ENCODE assay signal across 8 mouse cellular contexts in genomic region chr19:7339026-7339425, GRCm38 (mm10). TPM values are rescaled to one million over a fixed set of nuclear protein-coding genes. Genes with fewer than 3 reads are reported as not detected.
DNase-seq lines count a peak whose midpoint lies in the region; ATAC-seq and TF ChIP-seq lines count a peak whose summit lies in the region.

No protein-coding gene starts in this region.

- H3K27ac ChIP-seq in forebrain, embryonic 12.5 days = no peak overlapping the region
- no peak overlapping the region for H3K27ac ChIP-seq in hindbrain, embryonic 14.5 days
- no peak overlapping the region for H3K27ac ChIP-seq in liver, adult 2 months (replicated peaks; ENCODE audit: insufficient read depth, low read depth, low read length)
- H3K27ac ChIP-seq in neural tube, embryonic 14.5 days (ENCODE audit: low read depth, low read length) = no peak overlapping the region

- H3K9ac ChIP-seq in forebrain, embryonic 12.5 days = peak overlapping the region; percentile 95
- H3K9ac ChIP-seq in hindbrain, embryonic 14.5 days = peak overlapping the region; percentile 81
- 0 out of 2 replicates have a peak overlapping the region, but pooled peaks have one; percentile 8 for H3K9ac ChIP-seq in liver, adult 2 months (ENCODE audit: low read depth, low read length)
- no peak overlapping the region; the same call in 1 of the 2 replicates for H3K9ac ChIP-seq in neural tube, embryonic 14.5 days (replicated peaks; ENCODE audit: low read depth, low read length)

- TF ChIP-seq POLR2A in liver, adult 2 months (IDR thresholded peaks at IDR 0.05; ENCODE audit: extremely low read depth, insufficient read depth, low read length) = no peak

- H3K4me1 ChIP-seq in forebrain, embryonic 12.5 days = peaks cover 44% of the 10 kb centered on the region
- H3K4me1 ChIP-seq in hindbrain, embryonic 14.5 days (replicated peaks; ENCODE audit: control insufficient read depth, insufficient read depth, low read length) = peaks cover 30% of the 10 kb centered on the region
- H3K4me1 ChIP-seq in liver, adult 2 months (ENCODE audit: control insufficient read depth, insufficient read depth, low read length) = peaks cover 23% of the 10 kb centered on the region
- H3K4me1 ChIP-seq in neural tube, embryonic 14.5 days (ENCODE audit: control insufficient read depth, insufficient read depth, low read length) = peaks cover 24% of the 10 kb centered on the region

- 75% methylated on average over 5 of the region's 5 CpGs for WGBS in forebrain, embryonic 12.5 days
- 56% methylated on average over 5 of the region's 5 CpGs for WGBS in hindbrain, embryonic 14.5 days
- WGBS in liver, adult 2 months = 42% methylated on average over 5 of the region's 5 CpGs
- WGBS in neural tube, embryonic 14.5 days = 66% methylated on average over 5 of the region's 5 CpGs

- peak overlapping the region; percentile 96 for H3K4me2 ChIP-seq in forebrain, embryonic 12.5 days
- peak overlapping the region; percentile 81 for H3K4me2 ChIP-seq in hindbrain, embryonic 14.5 days (replicated peaks)
- H3K4me2 ChIP-seq in neural tube, embryonic 14.5 days (ENCODE audit: low read depth, low read length) = peak overlapping the region; percentile 92

- no peak for ATAC-seq in forebrain, embryonic 12.5 days (ENCODE audit: low FRiP score)
- ATAC-seq in hindbrain, embryonic 14.5 days (ENCODE audit: low FRiP score) = no peak
- no peak for ATAC-seq in neural tube, embryonic 14.5 days (ENCODE audit: low read depth)
- no peak for ATAC-seq in activated CD4-positive, CD25-positive, alpha-beta regulatory T cell, adult 4 months

- peak; percentile 22 for DNase-seq in thymus, postnatal 4 days
- DNase-seq in thymus, postnatal 0 days (ENCODE audit: low spot score) = no peak
- no peak for DNase-seq in hindbrain, embryonic 14.5 days (ENCODE audit: low spot score)
- no peak for DNase-seq in liver, adult 2 months (ENCODE audit: extremely low read depth, low read depth, low spot score)
- no peak for DNase-seq in left cerebral cortex, adult 11 months (ENCODE audit: low spot score)

- TF ChIP-seq CTCF in liver, adult 2 months (IDR thresholded peaks at IDR 0.05; ENCODE audit: low read depth, low read length) = no peak

- H3K9me3 ChIP-seq in forebrain, embryonic 12.5 days = no peaks in the 10 kb centered on the region
- no peaks in the 10 kb centered on the region for H3K9me3 ChIP-seq in hindbrain, embryonic 14.5 days (ENCODE audit: control insufficient read depth, low read length)
- H3K9me3 ChIP-seq in neural tube, embryonic 14.5 days (ENCODE audit: control insufficient read depth, low read length) = no peaks in the 10 kb centered on the region

- no peaks in the 10 kb centered on the region for H3K36me3 ChIP-seq in forebrain, embryonic 12.5 days (replicated peaks)
- no peaks in the 10 kb centered on the region for H3K36me3 ChIP-seq in hindbrain, embryonic 14.5 days (replicated peaks; ENCODE audit: control insufficient read depth, insufficient read depth)
- H3K36me3 ChIP-seq in liver, adult 2 months (ENCODE audit: control insufficient read depth, insufficient read depth, low read length) = no peaks in the 10 kb centered on the region
- H3K36me3 ChIP-seq in neural tube, embryonic 14.5 days (ENCODE audit: control insufficient read depth, insufficient read depth, low read length) = no peaks in the 10 kb centered on the region

- H3K79me2 ChIP-seq in liver, adult 2 months (ENCODE audit: control insufficient read depth, insufficient read depth, low read length) = peaks cover 56% of the 10 kb centered on the region

- H3K27me3 ChIP-seq in forebrain, embryonic 12.5 days = no peaks in the 10 kb centered on the region
- H3K27me3 ChIP-seq in hindbrain, embryonic 14.5 days (ENCODE audit: control insufficient read depth, insufficient read depth, low read length) = no peaks in the 10 kb centered on the region
- H3K27me3 ChIP-seq in liver, adult 2 months (ENCODE audit: control insufficient read depth, insufficient read depth, low read length) = no peaks in the 10 kb centered on the region
- H3K27me3 ChIP-seq in neural tube, embryonic 14.5 days (ENCODE audit: control insufficient read depth, insufficient read depth, low read length) = no peaks in the 10 kb centered on the region

- H3K4me3 ChIP-seq in forebrain, embryonic 12.5 days (replicated peaks) = no peak overlapping the region; the same call in 1 of the 2 replicates
- H3K4me3 ChIP-seq in hindbrain, embryonic 14.5 days (replicated peaks; ENCODE audit: low read length) = peak overlapping the region; percentile 60; the same call in 1 of the 2 replicates
- H3K4me3 ChIP-seq in liver, adult 2 months (ENCODE audit: insufficient read depth, low read depth, low read length) = no peak overlapping the region
- no peak overlapping the region; the same call in 1 of the 2 replicates for H3K4me3 ChIP-seq in neural tube, embryonic 14.5 days (ENCODE audit: low read depth, low read length)

RNA-seq across cellular contexts. Expression of gene Mark2, which starts 2.6 kb away (rescaled TPM):
- 48.1 and 65.1 TPM in 2 replicates for polyA plus RNA-seq in thymus, postnatal 0 days (2015; fragmentation: Nextera tagmentation; extraction: Ambion mirVana)
- 47.6 and 53.5 TPM in 2 replicates for polyA plus RNA-seq in forebrain, embryonic 12.5 days (2016; fragmentation: Nextera tagmentation; extraction: Ambion mirVana)
- 50.7 and 57.6 TPM in 2 replicates for polyA plus RNA-seq in hindbrain, embryonic 14.5 days (2014; fragmentation: Nextera tagmentation; extraction: Ambion mirVana)
- 4.6 and 7.0 TPM in 2 replicates for total RNA-seq in liver, adult 2 months (2014; rRNA removed)
- polyA plus RNA-seq in liver, adult 2 months (2012; rRNA removed) = 17.2 and 19.8 TPM in 2 replicates
- polyA plus RNA-seq in neural tube, embryonic 14.5 days (2014; fragmentation: Nextera tagmentation; extraction: Ambion mirVana) = 44.3 and 62.7 TPM in 2 replicates
- 10 to 100 TPM; 53.4 to 69.8 TPM for polyA plus RNA-seq in activated CD4-positive, CD25-positive, alpha-beta regulatory T cell, adult 4 months (2017; shearing (Covaris generic))

RNA-seq across cellular contexts. Expression of gene Spindoc, which starts 43.8 kb away (rescaled TPM):
- 28.6 and 35.2 TPM in 2 replicates for polyA plus RNA-seq in thymus, postnatal 0 days (2015; fragmentation: Nextera tagmentation; extraction: Ambion mirVana)
- polyA plus RNA-seq in forebrain, embryonic 12.5 days (2016; fragmentation: Nextera tagmentation; extraction: Ambion mirVana) = 41.9 and 42.4 TPM in 2 replicates
- 21.8 and 25.8 TPM in 2 replicates for polyA plus RNA-seq in hindbrain, embryonic 14.5 days (2014; fragmentation: Nextera tagmentation; extraction: Ambion mirVana)
- total RNA-seq in liver, adult 2 months (2014; rRNA removed) = 1.3 and 1.4 TPM in 2 replicates
- 3.0 and 4.4 TPM in 2 replicates for polyA plus RNA-seq in liver, adult 2 months (2012; rRNA removed)
- 15.8 and 22.6 TPM in 2 replicates for polyA plus RNA-seq in neural tube, embryonic 14.5 days (2014; fragmentation: Nextera tagmentation; extraction: Ambion mirVana)
- 1 to 10 TPM; 1.5 to 5.3 TPM for polyA plus RNA-seq in activated CD4-positive, CD25-positive, alpha-beta regulatory T cell, adult 4 months (2017; shearing (Covaris generic))
